Mouse (Mus musculus) bone marrow, adult 2 months (tissue): ENCODE data around the gene Jmy.

Source experiments
- CTCF ChIP-seq: fragments of 200-500 bp; IDR thresholded peaks from 2 replicates; pipeline ENCODE4 v1.5.1; 2011; ENCODE audit warnings: low read length, control low read depth; ENCODE audit not compliant: control insufficient read depth, insufficient read depth
- POLR2A ChIP-seq: fragments of 200-500 bp; IDR thresholded peaks from 2 replicates; pipeline ENCODE4 v1.6.1; 2011; ENCODE audit warnings: low read depth, mild to moderate bottlenecking, control low read depth, low read length, borderline replicate concordance; ENCODE audit not compliant: control insufficient read depth

GRCm38 (mm10) chr13:93415055-93415454 lies 84.6 kb downstream of the Jmy start:
- TF ChIP-seq CTCF (no peak), POLR2A (no peak)
